Mouse (Mus musculus): ENCODE data around the gene Plb1. TPM values are rescaled to one million over a fixed set of nuclear protein-coding genes. Genes with fewer than 3 reads are reported as not detected.
A peak's percentile ranks its signal among the peaks of the same experiment; 100 is the strongest.

Plb1 gene
- 1 to 10 TPM in 1 of 2 experiments, under 1 TPM in 1; 0.86 to 1.2 TPM for total RNA-seq (2021)

DNA sequence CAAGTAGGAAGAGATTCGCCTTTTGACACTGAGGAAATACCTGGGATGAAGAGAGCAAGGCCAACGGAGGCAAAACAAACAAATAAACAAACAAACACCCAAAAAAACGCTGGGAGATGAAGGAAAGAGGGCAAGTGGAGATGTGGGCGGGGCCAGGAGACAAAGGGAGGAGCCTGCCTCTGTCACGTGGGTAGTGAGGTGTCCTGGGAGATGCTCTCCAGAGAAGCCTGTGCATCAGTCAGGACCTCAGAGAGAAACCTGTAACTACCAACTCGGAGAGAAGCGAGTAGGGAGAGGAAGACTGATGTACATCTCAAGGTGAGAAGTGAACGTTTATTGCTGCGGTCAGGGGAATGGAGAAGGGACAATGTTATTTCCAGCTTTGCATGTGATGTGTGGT lies at the start of gene Plb1:
TSS of gene Plb1 (plus strand) at position 235 of the 400 bp plus-strand sequence.
- DNase-seq, result no peak

DNA sequence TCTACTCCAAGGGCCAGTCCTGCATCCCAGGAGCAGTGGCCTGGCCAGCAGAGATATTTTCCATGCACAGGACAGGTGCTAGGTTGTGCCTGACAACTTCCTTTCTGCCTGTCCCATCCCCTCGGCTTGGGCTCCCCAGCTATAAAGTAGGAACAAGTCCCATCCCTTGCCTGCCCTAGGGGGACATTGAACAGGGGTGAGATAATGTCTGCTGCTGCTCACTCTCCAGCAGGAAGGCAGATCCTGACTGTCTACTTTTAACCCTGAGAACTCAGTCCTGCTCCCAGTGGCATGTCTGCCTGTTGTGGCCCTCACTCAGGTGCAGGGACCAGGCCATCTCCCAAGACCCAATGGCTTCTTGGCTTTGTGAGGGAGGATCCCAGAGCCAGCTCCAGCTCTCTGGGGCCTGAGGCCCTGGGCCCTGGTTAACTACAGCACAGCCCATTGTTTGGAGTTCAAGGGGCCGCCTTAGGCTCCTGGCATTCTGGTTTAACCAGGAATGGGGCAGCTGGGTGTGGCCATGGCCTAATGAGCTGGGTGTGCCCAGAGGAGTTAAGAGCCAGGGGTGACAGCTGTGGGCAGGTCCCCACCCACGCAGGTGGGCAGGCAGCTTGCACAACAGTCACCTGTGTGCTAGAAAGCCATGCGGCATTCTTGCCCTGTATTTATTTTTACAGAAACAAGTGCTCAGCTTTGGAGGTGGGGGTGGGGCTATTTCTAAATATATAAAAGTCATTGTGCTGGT lies 49.5 kb upstream of the Plb1 start:
- no peak for DNase-seq

DNA sequence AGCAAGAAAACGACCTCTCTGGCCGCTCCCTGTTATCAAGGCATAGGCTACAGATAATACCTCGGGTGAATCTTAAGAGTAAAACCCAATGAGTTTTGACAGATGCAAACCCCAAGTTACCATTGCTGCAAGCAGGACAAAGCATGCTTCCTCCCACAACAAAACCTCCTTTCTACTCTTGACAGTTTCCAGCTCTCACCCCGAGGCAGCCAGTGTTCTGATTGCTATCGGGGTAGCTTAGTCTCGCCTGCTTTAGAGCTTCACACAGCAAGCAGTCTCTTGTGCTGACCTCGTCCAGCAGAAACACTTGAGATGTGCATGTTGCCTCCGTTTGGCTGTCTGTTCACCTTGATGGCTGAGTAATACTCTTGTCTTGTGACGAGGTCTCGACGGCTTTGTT lies 44.8 kb upstream of the Plb1 start:
- no peak for DNase-seq

DNA sequence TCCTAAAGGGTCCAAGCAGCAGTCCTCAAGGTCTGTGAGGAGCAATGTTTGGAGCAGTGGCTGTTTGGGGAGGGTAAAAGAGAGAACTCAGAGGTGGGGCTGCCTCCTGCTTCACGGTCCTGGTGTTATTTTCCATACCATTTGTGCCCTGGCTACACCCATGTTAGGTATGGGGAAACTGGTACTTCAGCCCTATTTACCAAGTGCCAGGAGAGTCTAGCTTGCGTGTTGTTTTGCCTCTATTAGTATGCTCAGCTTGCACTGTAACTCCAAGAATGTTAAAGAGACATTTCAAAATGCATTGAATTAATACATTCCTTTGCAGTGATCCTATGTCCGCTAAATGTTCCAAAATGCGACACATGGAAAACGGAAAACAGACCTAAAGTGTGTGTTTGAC lies 41.2 kb upstream of the Plb1 start:
- DNase-seq, result no peak

DNA sequence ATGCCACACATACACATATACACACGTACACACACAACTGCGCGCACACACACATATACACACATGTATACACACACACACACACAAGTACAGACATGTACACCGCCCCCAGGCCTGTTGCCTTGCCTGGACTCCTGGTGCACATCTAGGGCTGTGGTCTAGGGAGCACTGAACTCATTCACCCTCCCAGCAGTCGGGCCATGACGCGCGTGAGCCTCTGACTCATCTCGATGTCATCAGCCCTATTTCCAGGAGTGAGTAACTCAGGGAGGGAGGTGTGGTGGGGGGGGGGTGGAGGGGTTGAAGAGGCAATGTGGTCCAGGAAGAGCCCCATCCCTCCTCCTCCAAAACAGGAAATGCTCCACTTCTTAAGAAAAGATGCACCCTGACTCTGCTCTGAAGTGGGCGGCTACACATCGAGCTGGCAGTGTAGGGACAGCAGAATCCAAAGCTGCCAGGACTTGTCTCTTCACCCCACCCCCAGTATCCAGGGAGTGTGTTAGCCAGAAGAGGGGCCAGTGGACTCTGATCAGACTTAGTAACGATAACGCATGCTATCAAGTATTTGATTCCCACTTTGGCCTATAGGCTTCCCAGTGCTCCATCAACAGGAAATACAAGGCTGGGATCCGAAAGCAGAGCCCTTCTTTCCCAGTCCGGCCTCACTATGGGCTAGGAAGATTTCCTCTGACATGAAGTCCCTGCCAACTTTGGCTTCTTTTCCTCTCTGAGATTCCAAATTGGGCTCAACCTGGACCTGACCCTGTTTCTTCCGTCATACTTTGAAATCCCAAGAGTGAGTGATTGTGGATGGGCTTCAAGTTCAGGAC lies 40.3 kb upstream of the Plb1 start:
- no peak for DNase-seq

DNA sequence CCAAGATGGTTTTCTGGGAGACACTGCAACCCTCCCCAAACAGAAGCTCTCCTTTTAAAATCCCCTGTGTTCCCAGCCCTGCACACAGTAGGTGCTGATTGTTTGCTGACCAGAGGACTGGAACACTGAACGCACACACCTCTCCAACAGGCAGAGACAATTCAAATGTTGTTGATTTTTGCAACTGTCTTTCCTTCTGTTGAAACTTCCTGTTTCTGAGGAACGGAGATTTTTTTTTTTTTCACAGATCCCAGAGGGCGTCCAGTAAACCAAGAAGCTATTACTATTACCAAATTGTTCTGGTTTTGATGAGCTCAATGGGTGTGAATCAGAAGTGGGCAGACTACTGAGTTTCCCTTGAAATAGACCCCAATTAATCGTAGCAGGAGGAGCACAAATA lies 38.3 kb upstream of the Plb1 start:
- DNase-seq, result no peak

DNA sequence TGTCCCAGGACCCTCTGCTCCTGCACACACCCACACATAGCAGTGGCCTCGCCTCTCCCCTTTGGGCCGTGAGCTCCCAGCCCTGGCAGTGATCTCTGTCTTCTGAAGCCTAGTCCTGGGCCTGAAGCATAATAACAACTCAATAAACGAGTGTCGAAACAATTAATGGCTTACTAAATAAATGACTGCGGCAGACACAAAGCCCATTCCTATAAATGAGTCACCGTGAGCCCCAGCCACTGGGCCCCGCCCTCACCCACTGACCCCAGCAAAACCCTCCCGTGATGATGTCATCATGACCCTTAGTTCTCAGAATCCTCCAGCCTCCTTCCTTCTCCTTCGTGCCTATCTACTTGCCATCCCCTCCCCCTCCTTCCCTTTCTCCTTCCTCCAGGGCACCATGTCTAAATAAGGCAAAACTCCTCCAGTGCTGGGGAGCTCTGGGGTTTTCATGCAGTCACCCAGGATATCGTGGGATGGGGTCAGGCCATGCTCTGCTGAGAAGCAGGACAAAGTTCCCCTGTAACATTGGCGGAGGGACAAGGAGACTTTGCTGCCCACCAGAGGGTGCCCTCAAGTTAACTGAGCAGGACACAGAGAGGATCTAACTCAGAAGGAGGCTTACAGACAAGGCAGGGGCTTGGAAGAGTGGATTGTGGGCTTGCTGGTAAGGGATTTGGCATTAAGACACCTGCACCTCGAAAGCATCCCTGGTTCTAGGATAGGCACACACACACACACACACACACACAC lies 36.5 kb upstream of the Plb1 start:
- DNase-seq, result no peak

DNA sequence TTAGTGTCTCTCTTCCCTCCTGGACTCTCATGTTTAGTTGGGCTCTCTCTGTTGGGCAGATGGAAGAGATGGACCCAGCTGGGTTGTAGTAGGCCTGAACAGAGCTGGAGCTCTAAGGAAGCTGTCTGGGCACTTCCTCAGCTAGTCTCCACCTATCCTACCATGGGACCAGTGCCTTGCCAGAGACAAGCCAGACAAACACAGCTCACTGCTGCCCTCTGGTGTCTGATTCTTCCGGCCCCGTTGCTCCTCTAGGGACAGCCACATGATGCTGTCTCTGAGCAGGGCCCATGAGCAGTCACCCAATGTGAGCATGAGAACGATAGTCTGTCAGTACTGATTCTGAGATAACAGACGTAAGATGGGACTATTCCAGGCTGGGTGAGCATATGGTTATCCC lies 34.8 kb upstream of the Plb1 start:
- DNase-seq, result peak; percentile 85 to 86

DNA sequence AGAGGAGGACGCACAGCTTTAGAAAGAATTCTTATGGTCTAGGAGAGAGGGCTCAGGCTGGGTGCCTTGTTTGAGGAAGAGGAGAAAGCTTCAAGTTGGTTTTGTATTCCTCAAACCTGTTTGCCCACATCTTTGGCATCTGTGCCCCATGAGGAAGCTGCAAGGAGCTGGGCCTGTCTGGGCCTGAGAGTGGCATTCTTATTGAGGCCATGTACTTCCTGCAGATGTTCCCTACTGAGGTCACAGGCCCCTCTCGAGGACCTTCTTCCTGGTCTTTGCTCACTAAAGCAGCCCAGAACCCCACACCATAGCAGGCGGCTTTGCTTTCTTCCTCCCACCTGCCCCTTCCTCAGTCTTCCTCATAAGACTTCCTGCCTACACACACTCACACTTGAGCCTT lies 33.4 kb upstream of the Plb1 start:
- DNase-seq, result no peak

DNA sequence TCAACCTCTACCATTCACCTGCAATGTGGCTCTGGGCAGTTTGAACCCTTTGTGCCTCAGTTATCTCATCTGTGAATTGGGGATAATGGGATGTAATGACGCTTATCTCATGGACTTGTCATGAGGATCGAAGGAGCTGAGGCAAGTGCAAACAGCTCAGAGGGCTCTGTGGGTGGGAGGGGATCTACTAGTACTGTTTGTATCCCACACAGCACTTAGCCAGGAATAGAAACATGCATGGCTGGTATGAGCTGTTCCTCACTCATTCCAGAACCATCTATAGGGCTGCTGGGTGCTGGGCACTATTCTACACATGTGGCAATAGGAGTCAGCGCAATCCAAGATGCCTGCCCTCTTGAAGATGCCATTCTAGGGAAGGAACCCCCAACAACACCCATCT lies 32.9 kb upstream of the Plb1 start:
- no peak for DNase-seq

DNA sequence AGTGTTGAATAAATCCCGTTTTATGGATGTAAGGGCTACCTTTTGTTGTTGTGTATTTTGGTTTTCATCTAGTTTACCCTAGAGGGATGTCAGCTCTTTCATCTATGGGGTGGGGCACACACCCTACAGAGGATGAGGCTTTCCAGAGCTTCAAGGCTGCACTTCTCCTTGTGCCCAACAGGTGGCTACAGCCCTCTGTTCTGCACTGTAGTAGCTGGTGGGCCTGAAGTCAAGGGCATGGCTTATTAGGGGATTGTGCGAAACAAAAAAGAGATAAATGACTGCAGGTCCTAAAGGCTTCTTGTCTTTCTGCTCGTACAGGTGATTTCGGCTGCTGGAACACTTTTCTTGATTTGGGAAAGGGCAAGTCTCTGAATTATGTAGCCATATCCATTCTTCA lies 27.9 kb upstream of the Plb1 start:
- DNase-seq, result no peak

DNA sequence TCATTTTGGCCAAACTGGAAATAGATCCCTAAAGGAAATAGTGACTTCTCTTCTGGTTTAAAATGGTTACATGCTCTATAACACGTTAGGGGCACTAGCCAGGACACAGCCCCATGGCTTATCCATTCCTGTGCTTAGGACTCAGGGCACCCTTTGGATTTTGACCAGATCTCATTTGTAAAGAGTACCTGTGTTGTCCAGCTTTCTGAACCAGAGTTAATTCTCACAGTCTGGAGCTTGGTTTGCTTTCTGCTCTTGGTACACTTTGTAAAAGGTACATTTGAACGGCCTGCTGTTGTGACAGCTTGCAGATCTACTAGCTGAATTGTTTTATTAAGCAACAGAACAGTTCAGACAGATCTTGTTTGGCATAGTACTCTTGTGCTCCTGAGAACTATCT lies 25.8 kb upstream of the Plb1 start:
- DNase-seq, result peak in 1 of 2 experiments; percentile 48

DNA sequence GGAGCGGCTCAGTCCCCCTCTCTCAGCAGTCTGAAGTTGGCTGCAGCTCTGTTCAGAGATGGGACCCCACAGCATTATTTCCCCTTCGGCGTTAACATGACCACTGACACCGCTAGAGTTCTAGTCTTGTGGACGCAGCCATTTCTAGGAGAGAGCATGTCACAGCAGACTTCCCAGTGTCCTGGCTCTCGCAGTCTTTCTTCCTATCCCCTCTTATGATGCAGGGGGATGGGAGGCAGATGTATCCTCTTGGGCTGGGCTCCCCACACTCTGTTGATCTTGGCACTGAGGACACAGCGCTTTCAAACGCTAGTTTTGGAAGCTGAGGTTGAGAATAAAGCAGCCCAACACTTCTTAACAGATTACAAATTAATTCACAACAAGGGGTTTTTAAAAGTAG lies 24.0 kb upstream of the Plb1 start:
- DNase-seq, result no peak

DNA sequence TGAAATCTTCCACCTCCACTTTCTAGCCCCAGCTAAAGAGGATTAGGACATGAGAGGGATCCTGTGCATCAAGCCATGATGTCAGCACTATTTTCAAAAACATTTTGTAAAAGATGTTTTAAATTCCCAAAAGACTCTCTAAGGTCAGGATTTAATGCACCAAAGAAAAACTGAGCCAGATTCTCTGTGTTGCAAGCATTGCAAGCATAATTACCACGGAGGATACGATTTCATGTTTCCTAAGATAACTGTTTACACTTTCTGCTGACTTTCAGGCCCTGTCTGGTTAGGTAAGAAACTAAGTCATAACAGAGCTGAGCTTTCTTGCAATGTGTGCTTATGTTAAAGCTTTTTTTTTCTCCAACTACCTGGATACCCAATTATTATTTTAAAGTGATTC lies 21.5 kb upstream of the Plb1 start:
- DNase-seq, result no peak

DNA sequence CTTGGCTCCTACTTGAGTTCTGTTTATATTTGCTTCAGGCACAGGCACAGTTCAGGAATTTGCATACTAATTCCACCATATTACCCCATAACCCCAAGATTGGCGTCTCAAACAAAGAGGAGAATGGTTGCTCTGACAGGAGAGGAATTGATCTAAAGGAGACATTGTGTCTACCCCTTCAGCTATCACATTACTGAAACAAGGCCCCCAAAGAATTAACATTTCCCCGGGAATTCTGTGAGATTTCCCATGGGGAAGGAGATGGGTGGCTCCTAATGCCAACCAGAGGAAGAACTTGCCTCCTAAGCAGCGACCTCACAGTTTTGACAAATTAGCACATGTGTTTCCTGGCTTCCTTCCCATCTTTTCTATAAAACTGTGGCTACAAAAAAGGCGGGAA lies 18.8 kb upstream of the Plb1 start:
- no peak for DNase-seq

DNA sequence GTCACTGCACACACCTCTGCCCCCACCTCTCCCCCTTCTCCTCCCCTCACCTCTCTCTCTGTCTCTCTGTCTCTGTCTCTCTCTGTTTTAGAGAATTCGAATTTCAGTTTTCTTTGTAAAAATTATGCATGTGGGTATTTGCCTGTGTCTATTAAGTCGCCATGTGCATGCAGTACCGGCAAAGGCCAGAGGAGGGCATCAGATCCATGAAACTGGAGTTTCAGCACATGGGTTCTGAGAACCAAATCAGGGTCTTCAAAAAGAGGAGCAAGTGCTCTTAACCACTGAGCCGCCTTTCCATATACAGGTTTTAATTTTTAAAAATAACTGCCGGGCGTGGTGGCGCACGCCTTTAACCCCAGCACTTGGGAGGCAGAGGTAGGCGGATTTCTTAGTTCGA lies 17.0 kb upstream of the Plb1 start:
- DNase-seq, result no peak

DNA sequence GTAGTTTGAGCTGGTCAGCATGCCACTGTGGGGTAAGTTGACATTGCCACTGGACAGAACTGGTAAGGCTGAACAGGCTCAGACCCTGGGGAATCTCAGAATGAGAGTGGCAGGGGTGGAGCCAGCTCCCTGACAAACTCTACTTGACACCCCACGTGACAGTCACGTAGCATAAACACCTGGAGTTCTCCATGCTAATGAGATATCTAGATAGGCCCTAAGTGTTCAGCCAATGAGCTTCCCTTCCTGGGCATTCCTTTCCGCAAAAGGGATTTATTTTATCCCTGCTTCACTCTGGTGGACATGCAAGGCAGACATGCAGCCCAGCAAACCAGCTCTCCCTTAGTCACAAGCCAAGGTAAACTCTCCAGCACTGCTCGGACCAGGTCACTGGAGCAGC lies 16.0 kb upstream of the Plb1 start:
- no peak for DNase-seq

DNA sequence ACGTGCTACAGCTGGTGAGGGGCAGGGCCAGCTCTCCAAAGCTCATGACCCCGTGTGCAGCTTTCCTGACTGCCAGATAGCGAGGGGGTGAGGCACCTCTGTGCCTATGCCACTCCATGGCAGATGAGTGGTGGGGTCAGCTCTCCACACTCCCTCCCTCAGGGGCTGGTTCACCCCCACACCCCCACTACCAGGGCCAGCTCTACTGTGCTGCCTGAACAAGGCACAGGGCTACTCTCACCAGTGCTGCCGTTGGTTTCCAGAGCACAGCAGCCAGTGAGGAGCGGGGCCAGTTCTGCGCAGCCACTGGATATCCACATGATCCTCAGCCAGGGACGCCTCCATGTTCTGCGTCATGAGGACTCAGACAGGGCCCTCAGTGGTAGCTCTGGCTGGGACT lies 15.0 kb upstream of the Plb1 start:
- DNase-seq, result no peak

DNA sequence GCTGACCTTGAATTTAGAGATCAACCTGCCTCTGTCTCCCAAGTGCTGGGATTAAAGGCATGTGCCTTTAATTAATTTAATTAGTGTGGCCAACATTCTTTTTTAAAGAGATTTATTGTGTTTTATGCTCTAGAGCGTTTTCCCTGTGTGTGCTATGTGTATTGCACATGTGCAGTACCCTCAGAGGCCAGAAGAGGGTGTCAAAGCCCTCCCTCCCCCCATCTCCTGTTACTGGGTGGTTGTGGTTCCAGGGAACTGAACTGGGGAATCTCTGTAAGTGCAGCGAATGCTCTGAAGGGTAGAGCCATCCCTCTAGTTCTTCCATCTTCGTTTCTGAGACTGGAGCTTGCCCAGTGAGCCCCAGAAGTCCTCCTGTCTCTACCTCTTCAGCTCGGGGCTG lies 2.1 kb upstream of the Plb1 start:
- DNase-seq, result no peak

DNA sequence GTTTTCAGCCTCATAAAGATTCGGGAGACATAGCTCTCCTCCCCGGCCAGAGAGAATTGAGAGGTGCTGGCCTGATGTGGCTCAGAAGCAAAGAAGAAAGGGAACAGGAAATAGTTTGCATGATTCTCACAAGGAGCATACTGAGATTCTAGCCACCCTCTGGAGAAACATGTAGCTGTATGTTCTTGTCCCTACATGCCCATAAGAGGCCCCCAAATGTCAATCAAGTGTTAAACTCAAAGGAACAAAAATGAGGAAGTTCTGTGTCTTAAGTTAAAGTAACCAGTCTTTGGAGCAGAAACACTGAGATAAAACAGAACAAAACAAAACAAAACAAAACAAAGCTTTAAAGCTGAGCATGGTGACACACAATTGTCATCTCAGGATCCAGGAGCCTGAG lies 6.8 kb downstream of the Plb1 start:
- no peak for DNase-seq

DNA sequence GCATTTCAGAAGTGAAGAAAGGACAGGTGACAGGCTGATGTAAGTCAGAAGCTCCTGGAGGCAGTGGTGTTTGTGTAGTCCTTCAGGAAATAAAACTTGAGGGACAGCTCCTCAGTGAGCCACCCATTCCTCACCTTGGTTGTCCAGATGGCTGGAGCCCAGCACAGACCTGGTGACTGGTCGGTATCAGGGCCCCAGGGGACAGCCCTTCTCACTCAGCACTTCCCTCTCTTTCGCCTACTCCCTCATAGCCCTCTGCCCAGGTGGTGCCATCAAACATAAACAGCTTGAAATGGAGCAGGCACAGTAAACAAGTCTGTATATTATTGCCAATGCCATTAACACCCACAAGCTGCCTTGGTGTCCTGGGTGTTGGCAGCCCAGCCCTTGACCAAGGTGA lies 8.2 kb downstream of the Plb1 start:
- DNase-seq, result no peak

DNA sequence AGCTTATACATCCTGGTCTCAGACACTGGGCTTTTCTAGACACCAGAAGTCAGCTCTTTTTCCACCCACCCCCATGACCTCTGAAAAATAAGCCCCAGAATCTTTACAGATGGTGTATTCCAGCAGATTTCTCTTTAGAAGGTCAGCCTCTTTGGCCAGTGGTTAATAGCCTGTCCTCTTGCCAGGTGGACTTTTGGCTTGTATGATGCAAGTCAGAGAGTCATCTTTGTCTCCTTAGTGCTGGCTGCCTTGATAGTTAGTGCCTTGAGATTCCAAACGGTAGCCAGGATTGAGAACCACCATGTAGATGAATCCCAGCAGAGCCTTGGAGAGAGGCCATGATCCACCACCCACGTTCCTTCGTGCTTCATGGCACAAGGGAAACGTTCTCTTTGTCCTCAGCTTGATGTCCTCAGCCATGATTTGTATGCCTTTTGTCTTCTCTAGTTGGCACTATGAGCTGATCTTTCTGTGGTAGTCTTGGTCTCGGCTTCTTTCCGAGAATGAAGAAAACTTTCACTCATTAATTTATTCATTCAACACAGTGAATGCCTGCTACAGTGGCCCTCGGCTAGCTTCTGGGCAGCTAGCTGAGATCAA lies 10.9 kb downstream of the Plb1 start:
- DNase-seq, result no peak

DNA sequence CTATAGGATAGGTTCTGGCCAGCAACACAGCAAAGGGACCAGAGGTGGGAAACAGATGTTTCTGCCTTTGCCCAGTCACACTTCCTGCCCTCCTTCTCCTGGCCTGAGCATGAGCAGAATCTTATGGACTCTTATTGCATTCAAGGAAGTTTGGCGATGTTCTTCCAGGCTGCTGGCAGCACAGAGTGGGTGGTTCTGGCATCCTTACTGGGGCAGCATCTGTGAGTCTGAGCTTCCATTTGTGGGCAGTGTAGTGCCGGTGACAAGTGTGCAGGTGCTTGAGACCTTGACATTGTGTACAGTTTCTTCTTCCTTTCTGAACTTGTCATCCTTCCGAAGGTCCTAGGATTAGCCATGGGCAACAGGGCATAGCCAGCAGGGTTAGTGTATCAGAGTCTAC lies 12.9 kb downstream of the Plb1 start:
- peak; percentile 20 to 22 for DNase-seq
